Mouse (Mus musculus) cerebellum, adult 11-12 months (tissue): ENCODE results near the gene Tcf20.

Experiments used
- DNase-seq: peaks from one replicate; pipeline ENCODE4 v3.0.0; 2022

Gene Tcf20

DNA sequence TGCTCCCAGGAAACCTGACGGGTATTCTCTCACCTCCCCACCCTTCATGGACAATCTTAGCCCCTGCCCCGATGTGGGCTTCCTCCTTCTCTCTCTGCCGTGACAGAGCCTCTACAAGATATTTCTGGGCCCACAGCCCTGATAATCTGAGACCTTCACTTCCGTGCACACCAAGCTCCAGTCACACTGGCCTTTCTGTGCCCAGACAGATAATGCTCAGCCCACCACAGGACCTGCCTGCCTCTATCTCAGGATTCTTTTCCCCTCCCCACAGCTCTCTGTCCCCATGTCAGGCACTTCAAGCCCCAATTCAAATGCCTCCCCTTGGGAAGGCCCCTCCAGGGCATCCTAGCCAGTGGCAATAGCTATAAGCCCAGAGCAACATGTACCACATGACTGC lies 31.0 kb downstream of the Tcf20 start:
- DNase-seq: no peak

DNA sequence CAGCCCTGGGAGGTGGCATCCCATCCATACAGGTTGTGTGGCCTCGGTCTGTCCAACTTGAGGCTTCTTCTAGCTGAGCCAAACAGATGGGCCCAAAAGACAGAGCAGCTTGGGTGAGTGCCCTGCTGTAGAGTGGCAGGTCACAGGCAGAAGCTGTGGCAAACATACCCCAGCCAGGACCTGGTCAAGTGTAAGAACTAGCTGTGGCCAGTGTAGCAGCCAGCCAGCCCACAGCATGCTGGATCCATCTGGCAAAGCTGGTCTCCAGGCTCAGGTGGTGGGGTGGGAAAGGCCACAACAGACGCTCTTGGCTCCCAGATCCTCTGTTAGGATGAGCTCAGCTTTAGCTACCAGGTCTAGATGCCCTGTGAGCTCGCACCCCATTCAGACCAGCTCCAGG lies 31.4 kb downstream of the Tcf20 start:
- no peak for DNase-seq

DNA sequence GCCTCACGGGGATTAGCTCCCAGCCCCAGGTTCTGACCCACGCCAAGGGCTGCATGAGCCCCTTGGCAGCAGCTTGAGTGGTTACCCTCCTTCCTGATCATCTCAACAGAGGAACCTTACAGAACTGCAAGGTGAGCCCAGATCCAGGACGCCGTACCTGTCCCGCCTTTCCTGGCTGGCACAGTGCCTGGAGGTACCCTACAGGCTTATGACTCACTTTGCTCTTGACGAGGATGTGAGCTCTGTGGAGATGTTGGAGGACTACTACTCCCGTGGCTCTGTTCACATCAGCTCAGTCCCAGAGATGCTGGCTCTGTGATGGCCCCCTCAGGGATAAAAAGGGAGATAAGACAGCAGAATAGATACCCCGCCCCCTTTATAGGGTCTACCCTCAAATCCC lies 32.4 kb downstream of the Tcf20 start:
- DNase-seq: no peak

DNA sequence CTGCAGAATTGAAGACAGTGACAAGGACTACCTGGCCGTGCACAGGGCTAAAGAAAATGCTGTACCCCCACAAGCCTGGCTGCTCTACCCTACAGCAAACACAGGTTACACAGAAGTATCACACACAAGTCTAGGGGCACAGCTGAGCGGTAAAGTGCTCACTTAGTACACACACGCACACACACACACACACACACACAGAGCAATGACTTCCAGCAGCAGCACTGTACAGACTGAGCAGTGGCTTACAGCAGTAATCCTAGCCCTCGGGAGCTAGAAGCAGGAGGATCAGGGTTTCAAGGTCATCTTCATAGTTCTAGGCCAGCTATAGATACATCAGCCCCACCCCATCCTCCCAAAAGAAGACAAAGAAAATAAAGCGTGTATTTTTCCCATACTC lies 33.6 kb downstream of the Tcf20 start:
- DNase-seq: no peak

DNA sequence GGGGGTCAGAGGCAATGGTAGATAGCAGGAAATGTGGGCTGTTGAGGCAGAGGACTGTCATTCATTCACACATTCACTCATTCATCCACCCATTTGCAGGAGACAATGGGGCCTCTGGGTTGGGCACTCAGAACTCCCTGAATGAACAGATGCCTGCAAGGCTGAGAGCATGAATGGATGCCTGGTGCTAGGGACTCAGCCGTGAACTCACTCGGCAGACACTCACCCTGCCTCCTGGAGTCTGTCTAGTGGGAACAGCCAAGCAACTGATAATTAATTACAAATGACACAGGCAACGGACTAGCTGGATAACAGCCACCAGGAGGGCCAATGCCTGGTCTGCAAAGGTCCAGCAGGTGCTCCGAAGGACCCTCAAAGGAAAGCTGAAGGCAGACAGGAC lies 34.6 kb downstream of the Tcf20 start:
- no peak for DNase-seq

DNA sequence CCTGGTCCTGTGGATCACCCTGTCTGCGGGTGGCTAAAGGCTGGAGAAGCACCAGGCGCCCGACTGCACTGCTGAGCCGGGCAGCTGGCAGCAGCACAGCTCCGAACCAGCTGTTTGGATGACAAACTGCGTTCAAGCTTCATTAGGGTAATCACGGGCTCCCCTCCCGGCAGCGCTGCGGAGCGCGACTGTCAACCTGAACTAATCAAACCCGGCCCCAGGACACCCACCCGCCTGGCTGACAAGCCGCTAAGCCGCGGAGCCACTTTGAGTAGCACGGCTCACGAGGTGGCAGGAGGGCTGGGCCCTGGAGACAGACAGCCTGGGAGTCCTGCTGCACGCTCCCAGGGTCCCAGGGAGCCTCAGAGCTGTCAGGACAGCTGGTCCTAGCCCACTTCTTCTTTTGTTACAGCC lies 35.4 kb downstream of the Tcf20 start:
- DNase-seq: no peak

DNA sequence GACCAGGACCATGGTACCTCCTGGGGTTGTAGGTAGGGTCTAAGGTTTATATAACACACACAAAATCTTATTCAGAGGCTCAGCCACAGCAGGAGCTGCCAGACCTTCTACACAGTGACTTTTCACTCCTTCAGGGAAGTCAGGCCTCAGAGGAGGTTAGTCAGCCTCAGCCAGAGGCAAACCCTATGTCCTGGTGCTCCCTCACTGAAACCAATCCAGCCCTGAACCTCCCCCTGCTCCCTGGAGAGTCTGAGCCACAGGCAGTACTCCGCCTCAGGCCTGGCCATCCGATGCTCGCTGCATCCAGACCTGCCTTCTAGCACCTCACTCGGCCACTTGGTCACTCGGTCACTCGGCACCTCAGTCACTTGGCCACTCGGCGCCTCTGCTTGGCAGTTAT lies 37.4 kb downstream of the Tcf20 start:
- no peak for DNase-seq

DNA sequence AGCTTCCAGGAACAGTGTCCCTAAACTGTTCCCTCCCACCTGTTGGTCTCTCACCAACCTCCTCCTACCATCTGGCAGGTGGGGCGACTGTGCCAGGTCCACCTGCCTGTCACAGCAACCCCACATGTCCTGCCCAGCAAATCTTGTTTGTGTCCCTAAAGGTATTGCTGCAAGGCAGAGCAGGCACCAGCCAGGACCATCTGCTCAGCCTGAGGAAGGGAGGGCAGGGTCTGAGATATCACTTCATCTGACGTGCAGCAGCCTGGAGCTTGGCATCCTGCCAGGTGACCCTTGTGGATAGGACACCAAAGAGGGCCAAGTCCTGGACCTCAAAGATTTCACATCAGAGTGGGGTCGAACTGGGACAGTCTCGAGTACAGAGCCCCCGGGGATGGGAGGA lies 40.2 kb downstream of the Tcf20 start:
- DNase-seq: peak; percentile 86

DNA sequence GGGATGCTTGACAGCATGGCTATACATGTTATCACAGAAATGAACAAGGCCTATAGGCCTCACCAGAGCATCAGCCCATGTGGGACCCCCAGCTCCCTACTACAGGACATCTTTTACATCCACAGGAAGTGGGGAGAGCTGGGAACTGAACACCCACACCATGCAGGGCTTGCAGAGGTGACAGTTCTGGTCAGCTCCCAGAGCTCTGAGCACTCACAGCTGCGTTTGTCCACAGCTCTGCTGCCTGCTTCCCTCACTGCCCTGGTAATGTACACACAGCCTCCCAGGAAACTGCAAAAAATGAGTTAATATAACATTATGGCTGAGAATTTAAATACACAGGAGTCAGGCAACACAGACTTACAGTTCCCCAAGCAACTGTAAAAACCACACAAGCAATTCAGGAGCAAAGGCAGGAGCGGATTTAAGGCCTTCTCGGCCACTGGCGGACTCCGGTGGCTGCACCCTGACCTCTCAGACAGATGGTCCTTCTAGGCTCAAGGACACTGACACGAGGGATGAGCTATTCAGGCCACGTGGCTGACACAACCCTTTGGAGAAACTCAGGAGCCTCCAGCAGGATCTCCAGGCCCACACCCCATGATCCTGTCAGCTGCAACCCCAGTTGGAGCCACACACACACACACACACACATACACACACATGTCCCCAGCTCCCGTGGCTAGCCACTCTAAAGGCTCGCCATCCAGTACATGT lies 43.0 kb downstream of the Tcf20 start:
- DNase-seq: no peak

DNA sequence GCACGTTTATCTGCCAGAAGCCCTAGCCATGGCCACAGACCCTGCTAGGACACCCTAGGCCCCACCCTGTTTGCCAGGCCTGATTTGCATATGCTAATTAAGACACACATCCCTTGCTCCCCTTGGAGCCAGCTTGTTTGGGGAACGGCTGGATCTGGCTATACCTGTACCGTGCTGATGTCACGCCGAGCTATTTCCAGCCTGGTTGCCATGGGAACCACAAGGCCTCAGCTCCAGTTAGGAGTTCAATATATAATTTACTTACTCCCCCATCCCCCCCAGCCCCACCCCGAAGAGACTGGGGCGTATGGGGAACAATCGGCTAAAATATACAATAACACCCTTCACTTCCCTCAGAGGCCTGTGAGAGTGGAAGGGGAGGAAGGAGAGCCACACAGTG lies 45.9 kb downstream of the Tcf20 start:
- DNase-seq: no peak

DNA sequence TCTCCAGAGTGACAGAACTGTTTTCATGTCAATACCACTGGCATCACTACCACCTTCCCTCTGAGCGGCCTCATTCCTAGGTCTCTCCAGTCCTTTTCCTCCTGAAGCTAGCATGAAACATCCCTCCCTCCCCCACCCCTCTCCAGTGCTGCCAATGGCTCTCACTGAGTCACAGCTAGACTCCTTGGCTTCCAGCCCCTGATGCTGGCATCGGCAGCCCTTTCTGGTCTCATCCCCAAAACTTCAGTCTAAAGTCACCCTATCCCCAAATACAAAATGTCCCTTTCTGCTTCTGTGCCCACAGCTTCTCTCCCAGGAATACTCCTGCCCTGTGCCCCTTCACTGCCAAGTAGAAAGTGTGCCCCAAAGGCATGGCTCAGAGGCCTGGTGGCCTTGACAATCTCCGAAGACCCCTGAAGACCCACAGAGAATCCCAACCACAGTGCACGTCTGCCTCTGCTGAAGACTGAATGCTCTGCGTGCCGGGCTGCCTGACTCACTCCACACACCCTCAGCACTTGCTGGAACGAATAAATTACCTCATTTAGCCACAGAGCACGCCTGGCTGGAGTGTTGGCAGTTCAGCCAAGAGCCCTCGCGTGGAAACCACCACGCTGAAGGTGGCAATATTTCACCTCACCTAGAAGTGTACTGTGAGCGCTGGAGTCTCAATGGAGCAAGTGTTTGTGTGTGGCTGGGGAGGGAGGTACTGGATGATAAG lies 47.0 kb downstream of the Tcf20 start:
- no peak for DNase-seq

DNA sequence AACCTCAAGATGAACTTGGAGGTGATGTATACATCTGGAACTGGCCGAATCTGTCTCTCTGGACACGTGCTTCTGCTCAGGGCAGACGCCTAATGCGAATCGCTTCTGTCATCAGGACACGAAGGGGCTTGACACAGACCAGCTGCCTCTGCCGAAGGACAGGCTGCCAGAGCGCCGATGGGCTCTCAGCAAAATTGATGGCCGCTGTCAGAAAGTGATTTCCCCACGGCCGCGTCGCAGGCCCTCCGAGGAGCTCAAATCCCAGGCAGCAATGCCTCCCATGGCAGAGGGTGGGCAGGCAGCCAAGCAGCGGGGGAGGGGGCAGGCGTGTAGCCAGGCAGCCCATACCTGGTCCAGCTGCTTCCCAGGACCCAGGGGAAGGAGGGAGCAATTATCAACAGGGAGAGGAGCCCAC lies 49.5 kb downstream of the Tcf20 start:
- DNase-seq: no peak

DNA sequence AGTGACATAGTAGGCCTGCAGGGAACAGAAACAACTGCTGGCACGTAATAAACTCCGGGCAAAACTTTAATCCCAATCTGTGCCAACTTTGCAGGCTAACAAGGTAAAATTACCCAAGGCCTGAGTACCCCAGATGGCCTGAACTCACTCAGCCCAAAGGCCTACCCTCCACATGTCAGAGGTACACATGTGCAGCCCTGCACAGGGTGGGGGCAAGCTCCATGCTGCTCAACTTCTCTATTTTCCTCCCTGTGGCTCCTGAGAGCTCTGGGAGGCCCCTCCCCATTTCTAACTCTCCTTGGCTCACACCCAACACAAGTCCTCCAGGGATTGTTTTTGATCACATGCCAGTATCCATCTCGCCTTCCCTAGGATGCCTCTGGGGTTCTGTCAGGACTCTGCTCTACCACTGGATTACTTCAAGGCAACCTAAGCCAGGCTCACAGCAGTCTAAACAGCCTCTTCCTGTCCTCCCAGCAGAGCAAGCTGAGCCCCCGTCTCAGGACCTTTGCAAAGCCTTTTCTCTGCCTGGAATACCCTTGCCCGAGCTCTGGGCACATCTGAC lies 50.2 kb downstream of the Tcf20 start:
- DNase-seq: no peak

DNA sequence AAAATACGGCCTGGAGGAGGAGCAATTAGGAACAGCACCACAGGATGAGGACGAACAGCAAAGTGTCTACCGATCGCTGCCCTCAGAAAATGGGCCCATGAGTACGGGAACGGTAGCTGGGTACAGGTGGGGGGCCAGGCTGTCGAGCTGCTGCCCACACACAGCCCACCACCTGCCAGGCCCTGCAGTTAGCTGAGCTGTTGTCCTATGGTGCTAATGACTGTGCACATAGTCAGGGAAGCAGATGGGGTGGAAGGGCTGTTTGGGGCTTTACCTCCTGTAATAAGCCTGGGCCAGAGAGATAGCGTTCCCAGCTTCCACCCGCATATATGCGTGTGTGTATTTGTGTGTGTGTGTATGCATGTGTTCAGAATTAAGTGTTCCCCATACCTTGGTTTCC lies 52.7 kb downstream of the Tcf20 start:
- no peak for DNase-seq

DNA sequence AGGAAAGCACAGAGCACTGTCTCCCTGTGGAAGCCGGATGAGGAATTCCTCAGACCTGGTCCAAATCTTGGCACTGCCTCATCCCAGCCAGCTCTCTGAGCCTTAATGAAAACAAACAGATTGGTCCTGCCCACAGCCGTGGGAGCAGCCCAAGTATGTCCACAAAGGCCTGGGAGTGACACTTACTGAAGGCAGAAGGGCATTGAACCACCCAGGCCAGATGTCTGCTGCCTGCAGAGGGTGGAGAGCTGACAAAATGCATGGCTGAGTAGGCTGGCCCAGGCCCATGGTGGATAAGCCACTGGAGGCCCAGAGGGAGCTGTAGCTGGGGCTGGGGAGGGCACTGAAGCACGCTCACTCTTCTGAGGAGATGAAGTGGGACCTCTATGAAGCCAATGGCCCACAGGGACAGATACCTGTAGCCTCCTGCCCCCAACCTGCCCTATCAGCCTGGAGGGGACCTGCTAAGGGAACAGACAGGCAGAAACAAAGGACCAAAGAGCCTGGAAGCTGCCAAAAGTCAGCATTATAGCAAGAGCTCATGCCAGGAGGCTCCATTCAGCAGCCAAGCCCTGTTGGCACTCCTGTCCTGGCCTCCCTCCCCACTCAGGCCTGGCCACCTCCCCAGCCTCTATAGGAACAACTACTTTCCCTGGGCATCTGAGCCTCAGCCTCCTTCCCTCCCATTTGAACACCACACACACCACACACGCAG lies 54.6 kb downstream of the Tcf20 start:
- peak; percentile 71 for DNase-seq

DNA sequence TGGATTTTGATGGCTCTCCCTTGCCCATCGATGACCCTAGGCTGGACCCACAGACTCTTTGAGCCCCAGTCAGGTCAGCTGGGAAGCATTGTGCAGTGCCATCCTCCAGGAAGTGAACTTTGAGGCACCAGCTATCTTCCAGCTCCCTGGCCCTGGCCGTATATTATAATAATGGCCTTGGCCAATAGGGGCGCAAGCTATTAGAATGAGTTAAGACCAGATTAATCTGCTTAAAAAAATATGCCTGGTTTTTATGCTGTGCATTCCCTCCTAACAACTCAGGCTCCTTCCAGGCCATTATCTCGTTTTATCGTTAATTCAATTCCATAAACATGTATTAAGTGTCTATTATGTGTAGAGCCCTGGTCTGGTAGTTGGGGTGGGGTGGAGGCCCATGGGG lies 56.2 kb downstream of the Tcf20 start:
- no peak for DNase-seq

DNA sequence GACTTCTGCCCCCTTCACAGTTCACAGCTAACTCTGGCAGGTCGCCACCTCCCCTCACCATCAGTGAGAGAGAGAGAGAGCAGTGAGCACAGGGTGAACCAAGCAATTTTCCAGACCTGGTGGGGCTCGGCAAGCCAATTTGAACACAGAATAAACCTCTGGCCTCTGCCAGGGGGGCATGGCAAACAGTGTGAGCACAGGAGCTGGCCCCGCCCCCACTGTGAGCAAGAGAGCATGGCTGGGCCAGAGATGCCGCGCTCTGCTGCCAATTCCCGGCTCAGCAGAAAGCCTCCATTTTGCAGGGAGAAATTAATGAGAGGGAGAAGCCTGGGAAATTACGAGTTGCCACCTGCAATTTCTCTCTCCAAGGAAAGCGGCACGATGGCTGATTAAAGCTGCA lies 58.1 kb downstream of the Tcf20 start:
- DNase-seq: peak; percentile 42

DNA sequence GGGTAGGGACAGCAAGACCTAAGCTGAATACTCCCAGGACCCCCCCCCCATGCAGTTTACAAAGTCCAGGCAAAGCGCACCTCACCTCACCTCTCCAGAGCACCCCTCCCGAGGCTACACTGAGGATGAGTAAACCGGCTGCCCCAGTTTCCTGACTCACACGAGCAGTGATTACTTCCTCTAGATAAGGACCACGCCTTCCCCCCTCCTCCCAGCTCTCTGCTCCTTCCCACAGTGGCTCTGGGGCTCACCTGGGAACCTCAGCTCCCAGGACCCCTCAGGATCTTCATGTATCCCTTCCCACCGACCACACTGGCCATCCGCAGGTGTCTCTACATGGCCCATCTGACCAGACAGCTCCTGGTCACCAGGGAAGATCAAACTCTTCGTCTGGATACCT lies 58.8 kb downstream of the Tcf20 start:
- no peak for DNase-seq

DNA sequence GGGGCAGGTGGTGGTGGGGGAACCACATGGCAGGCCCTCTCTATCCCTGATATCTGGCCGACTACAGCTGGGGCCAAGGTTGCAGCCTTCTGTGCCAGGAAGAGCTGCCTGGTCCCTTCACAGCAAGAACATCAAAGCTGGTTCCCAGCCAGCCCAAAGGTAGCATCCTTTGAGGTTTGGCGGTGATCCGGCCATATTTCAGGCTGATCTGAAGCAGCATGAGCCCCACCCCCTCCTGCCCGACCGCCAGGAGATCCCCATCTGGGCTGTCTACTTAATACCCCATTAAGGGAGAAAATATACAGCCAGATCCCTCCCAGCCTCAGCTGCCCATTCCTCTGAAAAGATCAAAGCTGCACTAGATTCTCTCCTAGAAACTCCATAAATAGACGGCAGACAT lies 59.6 kb downstream of the Tcf20 start:
- no peak for DNase-seq

DNA sequence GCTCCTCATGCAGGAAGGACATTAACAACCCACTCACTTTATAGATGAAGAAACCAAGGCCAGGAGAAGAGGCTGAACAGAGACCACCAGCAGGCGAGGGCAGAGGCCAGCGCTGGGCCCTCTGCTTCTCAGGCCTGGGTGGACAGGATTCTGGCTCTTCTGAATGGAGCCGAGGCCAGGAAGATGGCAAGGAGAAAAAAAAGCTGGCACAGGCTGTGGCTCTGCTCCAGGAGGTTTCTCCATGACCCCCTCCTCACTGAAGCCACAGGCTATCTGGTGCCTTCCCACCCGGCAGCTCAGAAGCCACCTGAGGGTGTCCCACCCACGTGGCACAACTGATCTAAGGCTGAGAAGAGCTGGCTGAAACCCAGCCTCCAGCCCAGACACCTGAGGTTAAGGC lies 60.6 kb downstream of the Tcf20 start:
- DNase-seq: no peak

DNA sequence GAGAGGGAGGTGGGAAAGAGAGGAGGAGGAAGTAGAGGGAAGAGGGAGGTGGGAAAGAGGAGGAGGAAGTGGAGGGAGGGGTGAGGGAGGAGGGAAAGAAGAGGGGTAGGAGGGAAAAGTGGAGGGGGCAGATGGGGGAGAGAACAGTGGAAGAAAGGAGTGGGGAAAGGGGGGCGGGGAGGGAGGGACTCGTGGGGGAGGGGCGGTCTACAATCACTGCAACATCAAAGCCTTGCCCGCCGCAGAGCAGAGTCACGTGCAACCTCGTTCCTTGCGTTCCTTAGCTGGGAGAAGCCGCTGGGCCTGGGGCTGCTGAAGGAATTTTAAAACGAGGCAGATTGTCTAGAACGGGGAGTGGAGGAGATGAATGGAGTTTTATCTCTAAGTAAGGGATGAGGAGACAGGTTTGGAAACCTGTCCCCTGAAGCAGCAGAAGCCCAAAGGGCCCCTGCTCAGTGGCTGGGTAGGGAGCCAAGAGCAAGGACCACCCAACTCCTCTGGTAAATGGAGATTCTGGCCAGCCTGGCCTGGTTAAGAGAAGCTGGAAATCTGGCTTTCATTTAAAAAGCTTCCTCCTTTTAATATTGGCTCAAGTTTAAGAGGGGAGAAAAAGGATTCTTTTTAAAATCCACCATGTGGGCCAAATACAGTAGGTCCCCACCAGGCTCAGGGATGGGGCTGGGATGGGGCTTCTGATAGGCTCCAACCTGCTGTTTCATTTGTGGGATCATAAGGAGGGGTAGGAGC lies 62.8 kb downstream of the Tcf20 start:
- no peak for DNase-seq

DNA sequence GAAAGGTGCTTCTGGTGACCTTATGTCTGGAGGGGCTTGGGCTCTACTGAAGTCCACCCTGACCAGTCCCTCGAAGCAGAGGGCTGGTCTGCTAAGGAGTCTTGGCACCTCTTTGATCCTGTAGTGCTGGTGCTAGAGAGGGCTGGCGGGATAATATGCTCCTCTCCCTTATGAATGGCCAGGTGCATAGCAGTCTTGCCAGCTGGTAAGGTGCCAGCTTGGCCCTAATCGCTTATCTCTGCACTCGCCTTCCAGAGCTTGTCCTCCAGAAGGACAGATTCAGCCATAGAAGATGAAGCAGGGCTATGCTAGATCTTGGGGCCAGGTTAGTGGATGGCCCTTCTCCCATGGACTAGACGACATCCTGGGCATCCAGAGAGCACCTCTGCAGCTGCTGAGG lies 64.1 kb downstream of the Tcf20 start:
- peak; percentile 81 for DNase-seq

DNA sequence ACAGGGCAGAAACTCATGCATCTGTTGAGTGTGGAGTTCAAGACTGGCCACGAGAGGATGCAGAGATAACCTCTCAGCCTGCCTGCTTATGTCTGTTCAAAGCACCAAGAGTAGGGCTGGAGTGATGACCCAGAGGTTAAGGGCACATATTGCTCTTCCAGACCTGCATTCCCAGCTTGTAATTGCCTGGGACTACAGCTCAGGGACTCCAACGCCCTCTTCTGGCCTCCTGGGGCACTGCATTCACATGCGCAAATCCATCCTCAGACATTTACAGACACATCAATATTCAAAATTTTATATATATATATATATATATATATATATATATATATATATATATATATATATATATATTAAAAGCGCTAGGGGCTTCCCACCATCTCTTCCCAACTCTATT lies 64.9 kb downstream of the Tcf20 start:
- no peak for DNase-seq
